Mouse (Mus musculus) urinary bladder, postnatal 0 days (tissue): ENCODE measurements around the gene Anapc1. TPM values are rescaled to one million over a fixed set of nuclear protein-coding genes. Genes with fewer than 3 reads are reported as not detected.

Source experiments
- polyA plus RNA-seq: library from polyadenylated mRNA; unstranded; fragments of >200 nt; fragmentation: Nextera tagmentation; extraction: Ambion mirVana; gene quantifications from 2 replicates; pipeline ENCODE4 v1.2.1, GENCODE M21; 2015

The Anapc1 gene
- 20.2 and 23.4 TPM in 2 replicates for polyA plus RNA-seq

GRCm38 (mm10) chr2:128686921-128687557, at the start of gene Anapc1:
Gene Anapc1, minus strand, starts transcription at chr2:128687391.

GRCm38 (mm10) chr2:128698693-128699181, 11.5 kb upstream of the Anapc1 start, which contains the start of gene Mertk:
Gene Mertk, plus strand, starts transcription at chr2:128698956.

GRCm38 (mm10) chr2:128590909-128591308, 96.3 kb downstream of the Anapc1 start, which contains the start of gene Spdye4c:
Gene Spdye4c, plus strand, starts transcription at chr2:128591209.

Other genes with a start within 250 kb of the Anapc1 start
- not detected in 2 replicates for gene Spdye4c, start 96.2 kb downstream of the Anapc1 start, polyA plus RNA-seq
- 2.6 and 4.0 TPM in 2 replicates for gene Mertk, start 11.6 kb upstream of the Anapc1 start, polyA plus RNA-seq
- 29.8 and 31.6 TPM in 2 replicates for gene Tmem87b, start 130.7 kb upstream of the Anapc1 start, polyA plus RNA-seq
- 1.3 and 1.4 TPM in 2 replicates for gene Fbln7, start 175.6 kb upstream of the Anapc1 start, polyA plus RNA-seq